Mouse (Mus musculus) erythroid progenitor cell, adult 5-6 weeks (primary cell): ENCODE data around the gene D8Ertd738e. TPM values are rescaled to one million over a fixed set of nuclear protein-coding genes. Genes with fewer than 3 reads are reported as not detected.
A peak's percentile ranks its signal among the peaks of the same experiment; 100 is the strongest.

Experiments
- ATAC-seq: replicated peaks from 2 replicates; pipeline ENCODE4 v1.8.0; 2016; ENCODE audit warnings: moderate number of reproducible peaks, mild to moderate bottlenecking, moderate TSS enrichment, inconsistent platforms; ENCODE audit not compliant: poor library complexity, low FRiP score, severe bottlenecking
- total RNA-seq, 2 experiments: library from RNA; stranded (forward) in 1 of 2; stranded (reverse) in 1 of 2; fragments of 150-400 nt in 1 of 2; fragments of 186-747, 209-891 nt in 1 of 2; gene quantifications; 2 replicates each; pipeline versions ENCODE4 v1.2.3 to v1.2.4; 2015 to 2017; ENCODE audit warnings: low replicate concordance in 2 of 2

The D8Ertd738e gene
- total RNA-seq, 2 experiments from 2014 or later = 46.1 to 58.3 TPM

DNA sequence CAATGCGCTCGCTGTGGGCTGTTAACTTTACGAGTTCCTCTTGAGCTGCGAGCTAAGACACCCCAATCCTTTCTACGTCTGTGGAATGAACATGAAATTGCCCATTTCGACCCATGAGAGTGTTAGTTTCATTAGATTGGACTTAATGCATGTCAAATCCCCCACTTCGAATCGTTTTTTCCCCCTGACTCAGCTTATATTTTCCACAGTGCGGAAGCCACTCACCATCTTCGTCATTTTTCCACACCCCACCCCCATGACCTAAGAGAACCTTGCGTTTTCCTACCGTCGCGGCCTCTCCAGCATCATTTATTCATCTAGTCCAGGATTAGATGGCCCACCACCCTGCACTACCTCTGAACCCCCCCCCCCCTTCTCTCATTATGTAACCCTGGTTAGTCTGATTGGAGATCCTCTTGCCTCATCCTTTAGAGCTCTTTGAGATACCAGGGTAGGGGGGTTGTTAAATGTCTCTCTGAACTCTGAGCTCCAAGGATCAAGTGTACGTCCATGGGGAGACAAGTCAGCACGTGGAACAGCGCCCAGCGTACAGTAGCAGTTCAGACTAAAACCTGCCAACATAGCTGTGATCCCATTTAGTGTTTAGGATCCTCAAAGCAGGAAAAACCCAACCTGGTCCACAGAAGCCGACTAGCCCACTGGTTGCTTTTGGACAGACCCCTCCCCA lies 11.8 kb downstream of the D8Ertd738e start:
- ATAC-seq = 0 out of 2 replicates have a peak, but pooled peaks have one; percentile 1

DNA sequence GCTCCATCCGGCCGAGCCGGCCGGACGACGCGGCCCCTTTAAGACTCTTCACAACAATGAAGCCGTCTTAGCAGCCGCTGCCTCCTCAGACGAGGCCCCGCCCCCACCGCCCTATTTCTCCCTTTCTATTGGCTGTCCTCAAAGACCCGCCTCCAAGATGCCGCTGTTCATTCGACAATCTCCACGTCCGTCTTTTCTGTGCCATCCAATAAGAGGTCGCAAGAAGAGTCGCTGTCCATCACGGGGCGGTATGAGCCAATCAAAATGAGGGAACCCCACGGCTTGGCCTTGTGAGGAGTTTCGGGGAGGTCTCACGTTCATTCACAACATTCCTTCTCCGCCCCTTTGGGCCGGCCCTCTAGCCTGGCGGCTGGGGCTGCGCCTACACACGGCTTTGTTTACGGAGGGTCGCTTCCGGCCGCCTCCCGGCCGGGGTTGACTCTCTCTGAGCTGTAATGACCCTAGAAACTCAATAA lies 12.5 kb downstream of the D8Ertd738e start, which contains the start of gene Zswim4:
TSS of gene Zswim4 (minus strand) at position 58 of the 476 bp plus-strand sequence.
- peak; percentile 97 for ATAC-seq

- no peak for ATAC-seq
These were observed 13.0 kb downstream of the D8Ertd738e start for GRCm38 (mm10) chr8:84236410-84236997.

DNA sequence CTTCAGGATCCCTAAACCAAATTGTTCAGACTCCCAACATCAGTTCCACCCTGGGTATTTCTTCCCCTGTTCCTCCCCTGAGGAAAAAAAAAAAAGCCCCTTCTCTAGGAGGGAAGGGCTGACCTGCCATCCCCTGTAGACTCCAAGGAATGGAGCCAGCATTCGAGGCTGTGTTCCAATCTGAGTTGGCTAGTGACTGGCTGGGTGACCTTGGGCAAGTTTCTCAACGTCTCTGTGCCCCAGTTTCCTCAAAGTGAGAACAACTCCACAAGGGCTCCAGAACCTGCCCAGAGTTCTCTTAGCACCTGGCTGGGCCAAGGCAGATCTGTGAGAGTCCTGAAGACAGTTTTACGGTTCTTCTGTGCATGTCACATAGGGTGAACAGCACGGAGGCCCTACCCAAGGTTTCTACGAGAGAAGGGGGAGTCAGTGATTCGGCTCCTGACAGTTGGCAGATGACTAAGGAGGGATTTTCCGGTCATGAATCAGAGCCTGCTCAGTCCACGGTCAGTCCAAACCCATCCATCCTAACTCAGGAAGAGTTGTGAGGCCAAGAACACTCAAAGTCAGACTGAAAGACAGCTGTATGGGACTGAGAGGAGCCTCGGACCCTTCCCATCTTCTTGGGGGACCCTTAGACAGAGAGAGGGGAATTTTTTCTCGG lies 13.6 kb downstream of the D8Ertd738e start:
- no peak for ATAC-seq

DNA sequence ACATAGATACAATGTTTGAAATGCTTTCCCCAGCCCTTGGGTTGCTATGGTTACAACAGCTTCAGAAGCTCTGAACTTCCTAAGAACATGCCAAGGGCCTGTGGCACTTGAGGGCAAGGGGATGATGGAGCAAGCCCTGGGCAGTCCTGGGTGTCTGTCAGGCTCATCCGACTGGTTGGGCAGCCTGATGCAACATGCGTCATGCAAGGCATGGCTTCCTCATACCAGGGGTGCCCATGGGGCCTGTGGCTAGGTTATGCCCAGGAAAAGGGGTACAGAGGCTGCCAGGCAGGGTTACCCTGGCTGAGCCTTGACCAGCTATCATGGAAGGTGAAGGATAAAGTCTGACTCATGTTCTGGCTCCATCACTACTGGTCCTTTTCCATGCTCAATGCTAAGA lies 16.5 kb downstream of the D8Ertd738e start:
- no peak for ATAC-seq

- ATAC-seq = no peak
These were observed 18.8 kb downstream of the D8Ertd738e start for GRCm38 (mm10) chr8:84230735-84231134.

DNA sequence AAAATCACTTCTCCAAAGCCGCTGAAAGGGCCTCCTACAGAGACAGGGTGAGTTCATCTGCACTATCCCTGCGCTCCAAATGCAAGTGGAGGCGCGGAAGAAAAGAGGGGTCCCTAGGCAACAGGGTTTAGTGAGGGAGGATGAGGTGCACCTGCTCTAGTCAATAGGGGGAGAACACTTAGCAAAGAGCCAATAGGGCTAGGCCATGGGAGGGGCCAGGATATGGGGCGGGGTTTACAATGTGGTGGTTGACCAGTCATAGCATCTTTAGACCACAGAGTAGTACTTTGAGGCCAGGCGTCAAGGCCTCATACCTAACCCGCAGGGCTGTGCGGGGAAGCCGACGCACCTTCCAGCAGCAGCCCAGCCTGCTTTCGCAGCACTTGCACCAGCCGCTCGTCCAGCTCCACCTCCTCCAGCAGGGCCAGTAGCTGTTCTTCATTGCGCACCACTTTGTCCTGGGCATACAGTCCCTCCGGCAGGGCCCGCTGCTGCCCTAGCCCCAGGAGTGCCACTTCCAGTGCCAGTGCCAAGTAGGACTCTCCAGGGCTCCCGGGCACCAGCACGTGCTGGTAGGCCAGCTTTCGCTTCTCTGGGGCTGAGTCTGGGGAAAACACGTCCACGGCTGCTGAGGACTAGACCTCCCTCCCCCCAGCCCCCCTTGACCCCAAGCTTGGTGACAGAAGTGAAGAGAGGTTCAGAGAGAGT lies 26.0 kb downstream of the D8Ertd738e start:
- ATAC-seq = no peak

DNA sequence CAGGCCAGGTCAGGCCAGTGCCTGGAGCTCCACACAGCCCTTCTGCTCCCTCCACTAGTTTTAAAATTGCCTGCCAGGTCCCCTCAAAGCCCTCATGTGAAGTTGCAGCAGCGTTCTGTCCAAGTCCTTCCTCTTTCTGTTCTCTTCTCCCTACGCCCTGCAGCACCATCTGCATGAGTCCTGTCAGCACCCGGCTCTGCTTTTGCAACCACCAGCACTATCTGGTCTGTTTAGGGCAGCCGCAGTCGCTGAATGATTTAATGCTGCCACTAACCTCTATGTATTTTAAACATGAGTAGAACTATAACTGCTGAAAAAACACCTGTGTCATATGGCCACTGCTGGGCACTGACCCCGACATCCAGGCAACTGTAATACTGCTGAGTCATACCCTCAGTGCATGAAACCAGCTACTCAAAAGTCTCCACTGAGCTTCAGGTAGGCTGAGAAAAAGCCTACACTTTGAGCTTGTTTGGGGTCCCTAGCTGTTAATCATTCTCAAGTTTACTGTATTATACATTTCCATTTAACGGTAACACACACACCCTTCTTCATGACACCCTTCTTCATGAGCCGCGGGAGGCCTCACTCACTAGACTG lies 26.9 kb downstream of the D8Ertd738e start:
- ATAC-seq = no peak; the same call in 1 of the 2 replicates

- no peak for ATAC-seq
These were observed 29.4 kb downstream of the D8Ertd738e start for GRCm38 (mm10) chr8:84220105-84220504.

GRCm38 (mm10) chr8:84218143-84218542 lies 31.4 kb downstream of the D8Ertd738e start:
- no peak for ATAC-seq

- no peak for ATAC-seq
These were observed 32.3 kb downstream of the D8Ertd738e start for GRCm38 (mm10) chr8:84217206-84217605.

DNA sequence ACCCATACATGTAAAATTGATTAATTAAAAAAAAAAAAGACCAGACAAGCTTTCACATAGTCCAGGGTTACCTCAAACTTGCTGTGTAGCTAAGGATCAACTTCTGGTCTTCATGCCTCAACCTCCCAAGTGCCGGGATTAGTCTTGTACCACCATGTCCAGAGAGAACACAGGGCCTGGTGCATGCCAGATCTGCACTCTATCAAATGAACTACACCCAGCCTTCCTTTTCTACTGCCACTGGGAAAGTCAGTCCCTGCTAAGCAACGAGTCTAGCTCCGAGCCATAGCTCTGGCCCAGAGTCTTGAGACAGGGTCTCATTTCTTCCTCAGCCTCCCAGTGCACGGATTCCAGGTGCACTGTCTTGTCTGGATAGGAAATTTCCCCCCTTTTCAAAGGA lies 36.2 kb downstream of the D8Ertd738e start:
- no peak for ATAC-seq

- no peak for ATAC-seq
These were observed 37.5 kb downstream of the D8Ertd738e start for GRCm38 (mm10) chr8:84211881-84212563.

DNA sequence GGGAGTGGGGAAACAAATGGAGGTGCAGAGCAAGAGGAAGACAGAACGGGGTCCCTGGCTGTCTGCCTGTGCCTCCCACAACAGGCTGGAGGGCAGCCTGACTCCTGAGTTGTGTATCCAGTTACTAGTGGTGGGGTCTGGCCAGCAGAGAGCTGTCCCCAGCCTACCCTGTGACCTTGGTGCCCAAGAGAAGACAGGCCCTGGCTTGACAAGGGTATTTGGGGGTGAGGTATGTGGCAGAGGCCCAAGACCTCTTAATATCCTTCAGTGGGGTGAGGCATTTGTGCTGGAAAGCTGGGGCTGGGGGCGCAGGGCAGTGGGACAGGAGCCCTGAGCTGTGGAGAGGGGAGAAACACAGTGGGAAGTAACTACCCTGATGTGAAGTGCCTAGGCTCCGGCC lies 38.3 kb downstream of the D8Ertd738e start:
- ATAC-seq = no peak

- peak; percentile 73 for ATAC-seq
These were observed 39.2 kb downstream of the D8Ertd738e start for GRCm38 (mm10) chr8:84210167-84210791.

DNA sequence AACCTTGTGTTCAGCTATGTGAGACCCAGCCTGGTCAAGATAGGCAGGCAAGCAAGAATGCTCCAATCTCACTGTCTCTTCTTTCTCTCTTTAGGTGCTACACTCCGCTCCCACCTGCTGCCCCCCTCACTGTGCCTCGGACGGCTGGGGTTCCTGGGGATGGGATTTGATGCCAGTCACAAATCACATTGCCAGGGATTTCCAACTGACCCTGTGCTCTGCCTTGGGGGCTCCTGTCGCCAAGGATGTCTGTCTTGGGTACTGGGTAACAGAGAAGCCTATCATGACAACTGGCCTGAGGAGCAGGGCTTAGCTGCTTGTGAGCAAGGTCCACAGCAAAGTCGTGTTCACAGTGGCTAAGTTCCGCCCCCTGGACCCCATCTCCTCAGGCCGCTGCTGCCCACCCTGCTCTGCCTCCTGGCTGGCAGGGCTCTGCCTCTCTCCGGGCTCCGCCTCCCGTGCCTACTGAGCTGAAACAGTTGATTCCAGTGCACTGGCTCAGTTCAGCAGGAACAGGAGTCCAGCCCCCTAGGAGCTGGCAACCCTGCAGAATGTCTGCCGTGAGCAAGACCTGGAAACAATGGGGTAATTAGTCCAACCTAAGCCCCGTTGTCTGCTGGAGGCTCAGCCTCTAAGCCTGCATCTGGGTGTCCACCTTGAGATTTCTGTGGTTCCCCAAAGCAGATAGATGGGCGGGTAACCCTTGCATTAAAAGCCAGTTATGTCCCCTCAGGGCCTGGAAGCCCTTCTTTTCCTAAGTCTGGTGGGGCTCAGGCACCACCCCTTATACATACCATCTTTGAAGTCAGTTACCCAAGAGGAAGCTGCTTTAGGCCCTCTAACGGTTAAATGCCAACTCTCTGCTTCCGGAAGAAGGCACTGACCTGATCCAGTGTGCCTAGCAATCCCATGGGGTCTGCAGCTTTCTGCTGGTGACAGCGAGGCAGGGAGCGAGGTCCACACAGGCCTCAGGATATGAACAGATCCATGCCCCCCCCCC lies 40.8 kb downstream of the D8Ertd738e start:
- ATAC-seq = no peak

DNA sequence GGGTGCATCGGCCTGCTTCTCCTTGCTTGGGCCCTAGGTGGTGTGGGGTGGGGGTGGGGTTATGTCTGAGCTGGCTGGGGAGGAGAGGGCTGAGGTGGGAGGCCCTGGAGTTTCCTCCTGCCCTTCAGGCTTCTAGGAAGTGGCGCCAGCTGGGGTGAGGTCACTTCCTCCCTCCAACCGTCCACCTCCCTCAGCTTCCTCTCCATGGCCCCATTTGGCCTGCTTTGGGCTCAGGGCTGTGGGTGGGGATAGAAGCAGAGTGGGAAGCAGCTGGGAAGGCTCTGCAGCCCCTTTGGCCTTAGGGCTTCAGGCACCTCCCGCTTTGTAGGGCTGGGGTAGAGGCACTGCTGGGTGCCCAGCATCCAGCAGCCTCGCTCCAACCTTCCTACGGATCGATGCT lies 41.7 kb downstream of the D8Ertd738e start:
- no peak for ATAC-seq

DNA sequence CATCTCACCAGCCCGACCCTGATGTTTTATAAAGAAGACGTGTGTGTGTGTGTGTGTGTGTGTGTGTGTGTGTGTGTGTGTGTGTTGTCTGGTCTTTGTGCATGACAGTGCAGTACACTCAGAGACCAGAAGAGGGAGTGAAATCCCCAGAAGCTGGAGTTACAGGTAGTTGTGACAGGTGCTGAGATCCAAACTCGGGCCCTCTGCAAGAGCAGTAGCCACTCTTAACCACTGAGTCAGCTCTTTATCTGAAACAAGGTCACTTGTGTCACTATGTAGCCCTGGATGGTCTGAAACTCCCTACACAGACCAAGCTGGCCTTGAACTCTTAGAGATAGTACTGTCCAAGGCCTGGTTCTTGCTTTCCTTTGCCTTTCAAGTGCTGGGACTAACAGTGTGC lies 42.9 kb downstream of the D8Ertd738e start:
- ATAC-seq = no peak
